Mouse (Mus musculus) lung, postnatal 0 days (tissue): ENCODE data around the gene Defb20. TPM values are rescaled to one million over a fixed set of nuclear protein-coding genes. Genes with fewer than 3 reads are reported as not detected.

ENCODE experiments used
- ATAC-seq: fragments of 200-750 bp; cut with Nextera tagmentation; 2 replicates; pipeline ENCODE4 v1.8.0; 2017; ENCODE audit warnings: moderate library complexity
- DNase-seq: peaks from one replicate; pipeline ENCODE4 v3.0.0-alpha.2; 2016; ENCODE audit warnings: low spot score
- H3K27ac ChIP-seq: fragments of 300-500 bp; sonication (generic); 2 replicates; pipeline ENCODE4 v1.5.1; 2014; ENCODE audit warnings: antibody characterized with exemption, mild to moderate bottlenecking, low read length, mixed read lengths
- H3K27me3 ChIP-seq: fragments of 300-500 bp; sonication (generic); replicated peaks from 2 replicates; pipeline ENCODE4 v1.6.1; 2014; ENCODE audit warnings: low read length, mixed read lengths; ENCODE audit not compliant: insufficient read depth
- H3K36me3 ChIP-seq: fragments of 300-500 bp; sonication (generic); 2 replicates; pipeline ENCODE4 v1.6.1; 2014; ENCODE audit warnings: low read length, mixed read lengths; ENCODE audit not compliant: insufficient read depth
- H3K4me1 ChIP-seq: fragments of 300-500 bp; sonication (generic); 2 replicates; pipeline ENCODE4 v1.6.1; 2014; ENCODE audit warnings: antibody characterized with exemption, low read depth, low read length, mixed read lengths; ENCODE audit not compliant: insufficient read depth
- H3K4me2 ChIP-seq: fragments of 300-500 bp; sonication (generic); replicated peaks from 2 replicates; pipeline ENCODE4 v1.6.1; 2014; ENCODE audit warnings: low read depth, mild to moderate bottlenecking, low read length, moderate library complexity, mixed read lengths
- H3K4me3 ChIP-seq: fragments of 300-500 bp; sonication (generic); 2 replicates; pipeline ENCODE4 v1.5.1; 2014; ENCODE audit warnings: low read depth, low read length
- H3K9ac ChIP-seq: fragments of 300-500 bp; sonication (generic); replicated peaks from 2 replicates; pipeline ENCODE4 v1.6.1; 2014; ENCODE audit warnings: low read depth, mild to moderate bottlenecking
- H3K9me3 ChIP-seq: fragments of 300-500 bp; sonication (generic); 2 replicates; pipeline ENCODE4 v1.6.1; 2016; ENCODE audit warnings: low read length, mixed read lengths
- CTCF ChIP-seq: IDR thresholded peaks from 2 replicates; pipeline ENCODE4 v1.5.1; 2016; ENCODE audit warnings: antibody characterized with exemption, mild to moderate bottlenecking
- EP300 ChIP-seq: IDR thresholded peaks from 2 replicates; pipeline ENCODE4 v1.6.1; 2016; ENCODE audit warnings: antibody characterized with exemption, mild to moderate bottlenecking, control low read depth
- WGBS: fragments of 180-500 bp; shearing (Covaris S2); extraction: QIAGEN DNeasy Blood & Tissue Kit; methylation state at CpG from one replicate; pipeline ENCODE4 v1.1.7; 2014; 5-methylcytosine and 5-hydroxymethylcytosine counted together
- polyA plus RNA-seq: library from polyadenylated mRNA; unstranded; fragments of >200 nt; fragmentation: Nextera tagmentation; extraction: Ambion mirVana; gene quantifications from 2 replicates; pipeline ENCODE4 v1.2.1, GENCODE M21; 2015

Gene Defb20
- polyA plus RNA-seq, 1 experiment from 2014 or later = not detected

- TF ChIP-seq EP300 (no peak), CTCF (no peak)
- no peak overlapping the region for H3K27ac ChIP-seq
- 57% methylated on average over 4 of the region's 4 CpGs for WGBS
- DNase-seq (no peak), ATAC-seq (0 out of 2 replicates have a peak, but pooled peaks have one; percentile 12)
- no peak overlapping the region for H3K9ac ChIP-seq
- H3K4me1 ChIP-seq = no peaks in the 10 kb centered on the region
- no peak overlapping the region for H3K4me2 ChIP-seq
- no peaks in the 10 kb centered on the region for H3K27me3 ChIP-seq
- H3K36me3 ChIP-seq = no peaks in the 10 kb centered on the region
- no peak overlapping the region for H3K4me3 ChIP-seq
- no peaks in the 10 kb centered on the region for H3K9me3 ChIP-seq
These were observed 24.6 kb upstream of the Defb20 start for GRCm38 (mm10) chr2:152452101-152452781.

GRCm38 (mm10) chr2:152459241-152459640 is 17.6 kb upstream of the Defb20 start:
- Histone ChIP-seq H3K9ac (no peak overlapping the region), H3K4me2 (no peak overlapping the region), H3K9me3 (no peaks in the 10 kb centered on the region), H3K27ac (no peak overlapping the region), H3K27me3 (no peaks in the 10 kb centered on the region), H3K4me1 (no peaks in the 10 kb centered on the region), H3K4me3 (no peak overlapping the region), H3K36me3 (no peaks in the 10 kb centered on the region)
- no peak for ATAC-seq
- WGBS = 38% methylated on average over 13 of the region's 13 CpGs
- TF ChIP-seq CTCF (no peak), EP300 (no peak)
- DNase-seq = no peak

- H3K36me3 ChIP-seq = no peaks in the 10 kb centered on the region
- no peaks in the 10 kb centered on the region for H3K4me1 ChIP-seq
- no peak within 1 kb of the TSS for H3K4me2 ChIP-seq
- H3K9me3 ChIP-seq = no peaks in the 10 kb centered on the region
- TF ChIP-seq CTCF = no peak
- no peak for TF ChIP-seq EP300
- H3K27ac ChIP-seq = no peak within 1 kb of the TSS
- no peak within 1 kb of the TSS for H3K9ac ChIP-seq
- ATAC-seq (no peak), DNase-seq (no peak)
- WGBS = 91% methylated on average over 3 of the region's 3 CpGs
- H3K4me3 ChIP-seq = no peak within 1 kb of the TSS
- H3K27me3 ChIP-seq = no peaks in the 10 kb centered on the region
These were observed 12.2 kb upstream of the Defb20 start, which contains the start of gene Defb23 for GRCm38 (mm10) chr2:152464570-152465150. Gene Defb23 (minus strand): TSS chr2:152464620.

- no peaks in the 10 kb centered on the region for H3K9me3 ChIP-seq
- 24% methylated on average over 7 of the region's 7 CpGs for WGBS
- peak; percentile 50 for DNase-seq
These were observed 5.9 kb upstream of the Defb20 start for GRCm38 (mm10) chr2:152470973-152471372.

GRCm38 (mm10) chr2:152472434-152472833 is 4.4 kb upstream of the Defb20 start:
- WGBS = 21% methylated on average over 3 of the region's 3 CpGs
- Histone ChIP-seq H3K27ac (no peak overlapping the region), H3K4me1 (no peaks in the 10 kb centered on the region), H3K36me3 (no peaks in the 10 kb centered on the region), H3K4me3 (no peak overlapping the region), H3K9me3 (no peaks in the 10 kb centered on the region), H3K4me2 (no peak overlapping the region), H3K9ac (no peak overlapping the region), H3K27me3 (no peaks in the 10 kb centered on the region)
- TF ChIP-seq CTCF (peak; percentile 37), EP300 (no peak)
- DNase-seq = no peak
- no peak for ATAC-seq

More at GRCm38 (mm10) chr2:152470973-152471372, 5.9 kb upstream of the Defb20 start:
- no peak overlapping the region for H3K4me2 ChIP-seq
- no peaks in the 10 kb centered on the region for H3K4me1 ChIP-seq
- no peak overlapping the region for H3K27ac ChIP-seq
- TF ChIP-seq EP300 (no peak), CTCF (peak; percentile 82)
- no peaks in the 10 kb centered on the region for H3K27me3 ChIP-seq
- no peak overlapping the region for H3K9ac ChIP-seq
- ATAC-seq = no peak
- no peak overlapping the region for H3K4me3 ChIP-seq
- no peaks in the 10 kb centered on the region for H3K36me3 ChIP-seq

GRCm38 (mm10) chr2:152480881-152481280 is 4.0 kb downstream of the Defb20 start:
- no peaks in the 10 kb centered on the region for H3K4me1 ChIP-seq
- TF ChIP-seq CTCF (no peak), EP300 (no peak)
- no peaks in the 10 kb centered on the region for H3K27me3 ChIP-seq
- no peak overlapping the region for H3K27ac ChIP-seq
- no peak for ATAC-seq
- H3K9me3 ChIP-seq = no peaks in the 10 kb centered on the region
- H3K36me3 ChIP-seq = no peaks in the 10 kb centered on the region
- DNase-seq = peak; percentile 26
- H3K9ac ChIP-seq = no peak overlapping the region
- WGBS = 77% methylated on average over 3 of the region's 3 CpGs
- no peak overlapping the region for H3K4me2 ChIP-seq
- no peak overlapping the region for H3K4me3 ChIP-seq
